Comparison of ENCODE assay signal across 9 mouse cellular contexts in the genomic region with DNA sequence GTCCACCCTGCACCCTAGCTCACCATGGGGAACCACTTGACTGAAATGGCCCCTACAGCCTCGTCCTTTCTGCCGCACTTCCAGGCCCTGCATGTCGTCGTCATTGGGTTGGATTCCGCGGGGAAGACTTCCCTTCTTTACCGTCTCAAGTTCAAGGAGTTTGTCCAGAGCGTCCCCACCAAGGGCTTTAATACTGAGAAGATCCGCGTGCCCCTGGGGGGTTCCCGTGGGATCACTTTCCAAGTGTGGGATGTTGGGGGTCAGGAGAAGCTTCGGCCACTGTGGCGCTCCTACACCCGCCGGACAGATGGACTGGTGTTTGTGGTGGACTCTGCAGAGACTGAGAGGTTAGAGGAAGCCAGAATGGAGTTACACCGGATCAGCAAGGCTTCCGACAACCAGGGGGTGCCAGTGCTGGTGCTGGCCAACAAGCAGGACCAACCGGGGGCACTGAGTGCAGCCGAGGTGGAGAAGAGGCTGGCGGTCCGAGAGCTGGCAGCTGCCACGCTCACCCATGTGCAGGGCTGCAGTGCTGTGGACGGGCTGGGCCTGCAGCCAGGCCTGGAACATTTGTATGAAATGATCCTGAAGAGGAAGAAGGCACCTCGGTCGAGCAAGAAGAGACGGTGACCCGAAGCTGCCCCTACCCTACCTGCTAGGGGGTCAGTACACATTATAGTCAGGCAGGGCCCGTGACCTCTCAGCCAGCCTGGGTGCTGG. TPM values are rescaled to one million over a fixed set of nuclear protein-coding genes. Genes with fewer than 3 reads are reported as not detected.
DNase-seq lines count a peak whose midpoint lies in the region; ATAC-seq and TF ChIP-seq lines count a peak whose summit lies in the region.
"Had no signal": no experiment of that assay in that cellular context is flagged by ENCODE, and none has a peak within 500 bp of the region (broad histone marks: within the 10 kb centered on the region; RNA-seq: fewer than 3 reads in every experiment).

No protein-coding gene starts in this region.

- no peak overlapping the region for H3K9ac ChIP-seq in liver, embryonic 12.5 days
- H3K9ac ChIP-seq in stomach, embryonic 15.5 days = peak overlapping the region; percentile 9; the same call in 1 of the 2 replicates

- H3K9me3 ChIP-seq in liver, embryonic 12.5 days (replicated peaks) = no peaks in the 10 kb centered on the region
- no peaks in the 10 kb centered on the region for H3K9me3 ChIP-seq in stomach, embryonic 15.5 days
- H3K9me3 ChIP-seq: megakaryocyte, embryonic 14.5 days had no signal

- peak overlapping the region; percentile 98 for H3K4me2 ChIP-seq in liver, embryonic 12.5 days
- H3K4me2 ChIP-seq in stomach, embryonic 15.5 days = peak overlapping the region; percentile 92

- no peaks in the 10 kb centered on the region for H3K27me3 ChIP-seq in liver, embryonic 12.5 days (replicated peaks)
- H3K27me3 ChIP-seq in stomach, embryonic 15.5 days (replicated peaks) = no peaks in the 10 kb centered on the region

- H3K36me3 ChIP-seq in liver, embryonic 12.5 days = no peaks in the 10 kb centered on the region
- no peaks in the 10 kb centered on the region for H3K36me3 ChIP-seq in stomach, embryonic 15.5 days

- TF ChIP-seq CTCF in cortical plate, adult 2 months (IDR thresholded peaks at IDR 0.05; ENCODE audit: extremely low read depth, insufficient read depth, low read length) = no peak

- peak overlapping the region; percentile 90 for H3K27ac ChIP-seq in cortical plate, adult 2 months (ENCODE audit: insufficient read depth, low read length)
- 0 out of 2 replicates have a peak overlapping the region, but pooled peaks have one; percentile 27 for H3K27ac ChIP-seq in liver, embryonic 12.5 days
- no peak overlapping the region for H3K27ac ChIP-seq in stomach, embryonic 15.5 days

- intact Hi-C loops in heart, postnatal 25 days (cut with DNase I) = no loop called here

- H3K4me3 ChIP-seq in cortical plate, adult 2 months (ENCODE audit: insufficient read depth, low read length) = peak overlapping the region; percentile 50
- H3K4me3 ChIP-seq in liver, embryonic 12.5 days = no peak overlapping the region
- peak overlapping the region; percentile 63 for H3K4me3 ChIP-seq in stomach, embryonic 15.5 days (replicated peaks)

- 75% methylated on average over 28 of the region's 28 CpGs for WGBS in liver, embryonic 12.5 days (ENCODE audit: insufficient replicate concordance)
- WGBS in stomach, embryonic 15.5 days = 68% methylated on average over 28 of the region's 28 CpGs

- H3K4me1 ChIP-seq in cortical plate, adult 2 months (ENCODE audit: control insufficient read depth, insufficient read depth, low read length) = peaks cover 8% of the 10 kb centered on the region
- H3K4me1 ChIP-seq in liver, embryonic 12.5 days = peaks cover 89% of the 10 kb centered on the region
- peaks cover 23% of the 10 kb centered on the region for H3K4me1 ChIP-seq in stomach, embryonic 15.5 days

- TF ChIP-seq POLR2A in cortical plate, adult 2 months (IDR thresholded peaks at IDR 0.05; ENCODE audit: extremely low read depth, insufficient read depth, low read length) = no peak

- ATAC-seq in liver, embryonic 12.5 days = no peak
- ATAC-seq in stomach, embryonic 15.5 days (ENCODE audit: insufficient read depth, low FRiP score, low read depth) = no peak

- peak; percentile 97 for DNase-seq in heart, adult 11 months
- DNase-seq in heart, adult 8-10 months (ENCODE audit: low spot score) = no peak
- peak; percentile 23 for DNase-seq in heart, postnatal 25 days (ENCODE audit: low spot score)
- no peak for DNase-seq in right cerebral cortex, postnatal 25 days
- DNase-seq in natural killer cell, adult 2 months (ENCODE audit: low spot score in 2 of 2) = no peak

RNA-seq across cellular contexts. Expression of gene Arl4d, which starts 1.4 kb away (rescaled TPM):
- 10 to 100 TPM; 21.1 to 30.1 (median 27.0) TPM for total RNA-seq in heart, adult 8-10 months (2022)
- 28.9 and 41.9 TPM in 2 replicates for polyA plus RNA-seq in cortical plate, adult 2 months (2012; rRNA removed)
- total RNA-seq in heart, postnatal 25 days (2021) = 10 to 100 TPM; 21.6 to 31.0 TPM
- 1.0 and 1.3 TPM in 2 replicates for polyA plus RNA-seq in liver, embryonic 12.5 days (2016; fragmentation: Nextera tagmentation; extraction: Ambion mirVana)
- 7.6 and 7.7 TPM in 2 replicates for polyA plus RNA-seq in stomach, embryonic 15.5 days (2015; fragmentation: Nextera tagmentation; extraction: Ambion mirVana)

RNA-seq across cellular contexts. Expression of gene Rdm1, which starts 39.8 kb away (rescaled TPM):
- 10 to 100 TPM; 47.9 to 60.0 (median 55.8) TPM for total RNA-seq in heart, adult 8-10 months (2022)
- 13.0 and 14.2 TPM in 2 replicates for polyA plus RNA-seq in cortical plate, adult 2 months (2012; rRNA removed)
- total RNA-seq in heart, postnatal 25 days (2021) = 10 to 100 TPM; 39.1 to 39.3 TPM
- 11.8 and 12.4 TPM in 2 replicates for polyA plus RNA-seq in liver, embryonic 12.5 days (2016; fragmentation: Nextera tagmentation; extraction: Ambion mirVana)
- 37.6 and 39.6 TPM in 2 replicates for polyA plus RNA-seq in stomach, embryonic 15.5 days (2015; fragmentation: Nextera tagmentation; extraction: Ambion mirVana)

Comparison
In these comparisons a context has a peak if more than half of its experiments do, and no peak if none do; other contexts are left out.
1. DNase-seq: peak in heart, adult 11 months (single experiment) and heart, postnatal 25 days (single experiment); none in heart, adult 8-10 months (single experiment), right cerebral cortex, postnatal 25 days (single experiment) and natural killer cell, adult 2 months (0 of 2).